Mouse (Mus musculus) MEL (cell line): ENCODE results near the gene Unc119b. TPM values are rescaled to one million over a fixed set of nuclear protein-coding genes. Genes with fewer than 3 reads are reported as not detected.
"Not testable (repeated sequence)": the region's sequence is repeated elsewhere in the genome, so short reads cannot be mapped to it uniquely, and the experiment has no call there.

Source experiments
- DNase-seq: peaks from one replicate; pipeline ENCODE4 v3.0.0; 2011; ENCODE audit warnings: low read depth, low spot score
- H3K27ac ChIP-seq: 2 replicates; pipeline ENCODE4 v1.5.1; 2012; ENCODE audit warnings: low read depth, mild to moderate bottlenecking, control low read depth, low read length, moderate library complexity; ENCODE audit not compliant: control insufficient read depth
- H3K27me3 ChIP-seq, 2 experiments: fragments of 150-350 bp in 1 of 2; sonication (generic) in 1 of 2; 2 replicates each; pipeline ENCODE4 v1.6.1; 2012; ENCODE audit warnings: low read length in 2 of 2, mild to moderate bottlenecking in 2 of 2, improper control_type of control experiment in 1 of 2, moderate library complexity in 1 of 2; ENCODE audit not compliant: insufficient read depth in 2 of 2, control insufficient read depth in 1 of 2
- H3K36me3 ChIP-seq, 2 experiments: 2 replicates each; pipeline ENCODE4 v1.6.1; 2012 to 2014; ENCODE audit warnings: low read length in 2 of 2, improper control_type of control experiment in 1 of 2, inconsistent platforms in 1 of 2, mild to moderate bottlenecking in 1 of 2; ENCODE audit not compliant: insufficient read depth in 2 of 2, control insufficient read depth in 1 of 2
- H3K4me1 ChIP-seq, 2 experiments: fragments of 150-350 bp in 1 of 2; sonication (generic) in 1 of 2; 2 replicates each; pipeline ENCODE4 v1.6.1; 2012; ENCODE audit warnings: low read length in 2 of 2, improper control_type of control experiment in 1 of 2, mild to moderate bottlenecking in 1 of 2; ENCODE audit not compliant: insufficient read depth in 2 of 2, control insufficient read depth in 1 of 2
- H3K4me3 ChIP-seq, 2 experiments: fragments of 150-350 bp in 1 of 2; sonication (generic) in 1 of 2; 2 replicates each; pipeline ENCODE4 v1.5.1; 2012; ENCODE audit warnings: low read depth in 2 of 2, low read length in 2 of 2, mild to moderate bottlenecking in 2 of 2, moderate library complexity in 2 of 2, control low read depth in 1 of 2, improper control_type of control experiment in 1 of 2; ENCODE audit not compliant: control insufficient read depth in 1 of 2, insufficient read depth in 1 of 2
- H3K79me2 ChIP-seq: 2 replicates; pipeline ENCODE4 v1.6.1; 2012; ENCODE audit warnings: mild to moderate bottlenecking, low read length, moderate library complexity; ENCODE audit not compliant: control insufficient read depth, poor library complexity, insufficient read depth
- H3K9ac ChIP-seq: 2 replicates; pipeline ENCODE4 v1.6.1; 2012; ENCODE audit warnings: low read depth, mild to moderate bottlenecking, control low read depth, low read length, moderate library complexity; ENCODE audit not compliant: control insufficient read depth, poor library complexity, severe bottlenecking
- H3K9me3 ChIP-seq: fragments of 150-350 bp; sonication (generic); replicated peaks from 2 replicates; pipeline ENCODE4 v1.6.1; 2012; ENCODE audit warnings: mild to moderate bottlenecking, low read length, improper control_type of control experiment, moderate library complexity; ENCODE audit not compliant: insufficient read depth
- CTCF ChIP-seq, 3 experiments: IDR thresholded peaks in 2 of 3; conservative IDR thresholded peaks in 1 of 3; 2 replicates each; pipeline ENCODE4 v1.5.1; 2011 to 2012; ENCODE audit warnings: low read length in 3 of 3, low read depth in 2 of 3, mild to moderate bottlenecking in 2 of 3, improper control_type of control experiment in 1 of 3, inconsistent platforms in 1 of 3, mixed read lengths in 1 of 3, moderate library complexity in 1 of 3; ENCODE audit not compliant: control insufficient read depth in 1 of 3, insufficient read depth in 1 of 3, poor library complexity in 1 of 3, severe bottlenecking in 1 of 3
- E2F4 ChIP-seq: IDR thresholded peaks from 2 replicates; pipeline ENCODE4 v1.6.1; 2011; ENCODE audit warnings: low read depth, low read length, improper control_type of control experiment, borderline replicate concordance
- ELF1 ChIP-seq: IDR thresholded peaks from 2 replicates; pipeline ENCODE4 v1.6.1; 2014; ENCODE audit warnings: low read depth, mild to moderate bottlenecking, inconsistent platforms, low read length, improper control_type of control experiment, moderate library complexity
- KAT2A ChIP-seq: conservative IDR thresholded peaks from 2 replicates; pipeline ENCODE4 v1.6.1; 2012; ENCODE audit warnings: low read depth, low read length, improper control_type of control experiment, inconsistent platforms
- MAX ChIP-seq: IDR thresholded peaks from 2 replicates; pipeline ENCODE4 v1.6.1; 2011; ENCODE audit warnings: low read length, improper control_type of control experiment
- MAZ ChIP-seq: IDR thresholded peaks from 2 replicates; pipeline ENCODE4 v1.6.1; 2012; ENCODE audit warnings: low read depth, mild to moderate bottlenecking, inconsistent platforms, low read length, improper control_type of control experiment
- MEF2A ChIP-seq: IDR thresholded peaks from 2 replicates; pipeline ENCODE4 v1.6.1; 2014; ENCODE audit warnings: low read depth, mild to moderate bottlenecking, inconsistent platforms, low read length, improper control_type of control experiment; ENCODE audit not compliant: poor library complexity, insufficient replicate concordance, severe bottlenecking; ENCODE audit errors: extremely low read depth
- MYB ChIP-seq: IDR thresholded peaks from 2 replicates; pipeline ENCODE4 v1.6.1; 2011; ENCODE audit warnings: mild to moderate bottlenecking, low read depth, low read length, improper control_type of control experiment
- NRF1 ChIP-seq: IDR thresholded peaks from 2 replicates; pipeline ENCODE4 v1.6.1; 2014; ENCODE audit warnings: low read depth, mild to moderate bottlenecking, inconsistent platforms, low read length, improper control_type of control experiment, moderate library complexity; ENCODE audit not compliant: poor library complexity, insufficient read depth, severe bottlenecking
- POLR2AphosphoS2 ChIP-seq: IDR thresholded peaks from 2 replicates; pipeline ENCODE4 v1.6.1; 2011; ENCODE audit warnings: low read length, improper control_type of control experiment
- RAD21 ChIP-seq: IDR thresholded peaks from 2 replicates; pipeline ENCODE4 v1.6.1; 2011; ENCODE audit warnings: mild to moderate bottlenecking, low read depth, low read length, improper control_type of control experiment
- SIN3A ChIP-seq: IDR thresholded peaks from 2 replicates; pipeline ENCODE4 v1.6.1; 2012; ENCODE audit warnings: low read length, improper control_type of control experiment, inconsistent platforms
- SMC3 ChIP-seq: IDR thresholded peaks from 2 replicates; pipeline ENCODE4 v1.6.1; 2011; ENCODE audit warnings: low read depth, low read length, improper control_type of control experiment
- TBP ChIP-seq: IDR thresholded peaks from 2 replicates; pipeline ENCODE4 v1.8.0; 2011; ENCODE audit warnings: low read depth, low read length, improper control_type of control experiment
- UBTF ChIP-seq: IDR thresholded peaks from 2 replicates; pipeline ENCODE4 v1.6.1; 2012; ENCODE audit warnings: low read depth, mild to moderate bottlenecking, inconsistent platforms, low read length, improper control_type of control experiment, moderate library complexity, borderline replicate concordance; ENCODE audit not compliant: insufficient read depth
- ZC3H11A ChIP-seq: IDR thresholded peaks from 2 replicates; pipeline ENCODE4 v1.6.1; 2012; ENCODE audit warnings: low read depth, mild to moderate bottlenecking, inconsistent platforms, low read length, improper control_type of control experiment
- ZKSCAN1 ChIP-seq: IDR thresholded peaks from 2 replicates; pipeline ENCODE4 v1.6.1; 2012; ENCODE audit warnings: low read depth, mild to moderate bottlenecking, inconsistent platforms, low read length, improper control_type of control experiment, moderate library complexity
- ZNF384 ChIP-seq: IDR thresholded peaks from 2 replicates; pipeline ENCODE4 v1.6.1; 2012; ENCODE audit warnings: low read depth, mild to moderate bottlenecking, inconsistent platforms, low read length, improper control_type of control experiment
- polyA plus RNA-seq, 2 experiments: library from polyadenylated mRNA; stranded (reverse) in 1 of 2; unstranded in 1 of 2; fragments of >175 nt in 1 of 2; fragments of >200 nt in 1 of 2; gene quantifications; 2 replicates each; pipeline versions ENCODE4 v1.2.1 to v1.2.4; 2012; ENCODE audit warnings: low replicate concordance in 2 of 2, low read depth in 1 of 2; ENCODE audit not compliant: insufficient read length in 2 of 2, insufficient read depth in 1 of 2, missing spikeins in 1 of 2
- total RNA-seq: library from RNA; depleted of rRNA; stranded (reverse); fragments of 300-350 nt; gene quantifications from 2 replicates; pipeline ENCODE4 v1.2.3, GENCODE M21; 2012

Gene Unc119b
- total and polyA plus RNA-seq, 3 experiments: 18.6 to 25.7 TPM; not detected in 1

DNA sequence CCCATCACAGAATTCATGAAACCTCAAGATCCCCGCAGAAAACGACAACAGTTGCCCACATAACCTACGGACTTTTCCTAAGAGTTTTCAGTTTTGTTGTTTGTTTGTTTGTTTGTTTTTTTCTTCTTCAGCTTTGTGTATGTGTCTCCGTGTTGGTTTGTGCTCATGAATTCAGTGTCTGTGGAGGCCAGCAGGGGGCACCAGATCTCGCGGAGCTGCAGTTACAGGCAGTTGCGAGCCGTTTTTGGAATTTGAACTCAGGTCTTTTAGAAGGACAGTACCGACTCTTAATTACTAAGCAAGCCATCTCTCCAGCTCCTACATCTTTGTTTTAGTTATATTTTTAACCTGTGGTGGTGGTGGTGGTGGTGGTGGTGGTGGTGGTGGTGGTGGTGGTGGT lies 30.6 kb upstream of the Unc119b start:
- H3K4me1 ChIP-seq: peaks cover 0 to 13% of the 10 kb centered on the region in 2 experiments; a peak in 2 of 4 replicates
- H3K27ac ChIP-seq: no peak overlapping the region
- H3K36me3 ChIP-seq: peaks cover 0 to 7% of the 10 kb centered on the region in 2 experiments; a peak in 2 of 4 replicates
- H3K4me3 ChIP-seq: no peak overlapping the region
- no peaks in the 10 kb centered on the region for H3K27me3 ChIP-seq
- DNase-seq: peak; percentile 71
- no peaks in the 10 kb centered on the region for H3K9me3 ChIP-seq
- TF ChIP-seq POLR2AphosphoS2 (no peak), MEF2A (no peak), MAZ (0 out of 2 replicates have a peak, but pooled peaks have one; percentile 26), SMC3 (peak; percentile 75), SIN3A (0 out of 2 replicates have a peak, but pooled peaks have one; percentile 31), CTCF (IDR thresholded peaks at IDR 0.05 in 2 of 3, conservative IDR thresholded peaks at IDR 0.05 in 1 of 3; ENCODE audit: control insufficient read depth in 1 of 3, insufficient read depth in 1 of 3, low read depth in 2 of 3, low read length in 3 of 3, poor library complexity in 1 of 3, severe bottlenecking in 1 of 3) (peak; percentile 67 to 90 (median 83)), MYB (0 out of 2 replicates have a peak, but pooled peaks have one; percentile 16), RAD21 (peak; percentile 50), KAT2A (no peak), MAX (no peak), ZNF384 (0 out of 2 replicates have a peak, but pooled peaks have one; percentile 10), ZC3H11A (peak; percentile 32), ZKSCAN1 (no peak)
- H3K79me2 ChIP-seq: no peaks in the 10 kb centered on the region; the same call in 1 of the 2 replicates
- no peak overlapping the region for H3K9ac ChIP-seq

- not testable (repeated sequence) for H3K27ac ChIP-seq, H3K4me3 ChIP-seq
- H3K4me1 ChIP-seq: peaks cover 0 to 21% of the 10 kb centered on the region in 2 experiments; a peak in 2 of 4 replicates
- 0 out of 2 replicates have a peak, but pooled peaks have one; percentile 19 for TF ChIP-seq TBP
- TF ChIP-seq, all 39 proteins: peak for 1; not testable (repeated sequence) for 38
- not testable (repeated sequence) for H3K9me3 ChIP-seq, H3K9ac ChIP-seq, H3K79me2 ChIP-seq, DNase-seq, H3K27me3 ChIP-seq
- H3K36me3 ChIP-seq: peaks cover 0 to 16% of the 10 kb centered on the region in 2 experiments; a peak in 2 of 4 replicates
Measured at GRCm38 (mm10) chr5:115164446-115164845, 29.7 kb upstream of the Unc119b start.

DNA sequence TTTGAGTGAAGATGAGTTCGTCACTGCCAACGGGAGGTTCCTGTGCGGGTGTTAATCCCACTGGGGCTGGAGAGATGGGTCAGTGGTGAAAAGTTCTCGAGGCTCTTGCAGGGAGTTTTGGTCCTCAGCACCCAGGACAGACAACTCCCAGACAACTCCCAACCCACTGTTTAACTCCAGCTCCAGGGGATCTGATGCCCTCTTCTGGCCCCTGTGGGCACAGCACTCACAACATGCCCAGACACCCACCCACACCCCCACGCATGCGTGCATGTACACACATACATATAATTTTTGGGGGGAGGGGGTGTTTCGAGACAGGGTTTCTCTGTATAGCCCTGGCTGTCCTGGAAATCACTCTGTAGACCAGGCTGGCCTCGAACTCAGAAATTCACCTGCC lies 28.8 kb upstream of the Unc119b start:
- Histone ChIP-seq H3K27me3 (no peaks in the 10 kb centered on the region), H3K9ac (no peak overlapping the region), H3K4me1 (peaks cover 0 to 21% of the 10 kb centered on the region in 2 experiments; a peak in 2 of 4 replicates), H3K27ac (no peak overlapping the region), H3K9me3 (no peaks in the 10 kb centered on the region), H3K36me3 (peaks cover 0 to 17% of the 10 kb centered on the region in 2 experiments; a peak in 2 of 4 replicates), H3K4me3 (no peak overlapping the region), H3K79me2 (peaks cover 7% of the 10 kb centered on the region)
- peak; percentile 66 to 82 (median 68) for TF ChIP-seq CTCF (IDR thresholded peaks at IDR 0.05 in 2 of 3, conservative IDR thresholded peaks at IDR 0.05 in 1 of 3; ENCODE audit: control insufficient read depth in 1 of 3, insufficient read depth in 1 of 3, low read depth in 2 of 3, low read length in 3 of 3, poor library complexity in 1 of 3, severe bottlenecking in 1 of 3)
- TF ChIP-seq ELF1: no peak
- TF ChIP-seq MAZ: peak; percentile 38; the same call in 1 of the 2 replicates
- no peak for TF ChIP-seq E2F4
- peak; percentile 48; the same call in 1 of the 2 replicates for TF ChIP-seq ZC3H11A
- TF ChIP-seq UBTF: no peak
- peak; percentile 73 for TF ChIP-seq NRF1
- peak; percentile 70 for TF ChIP-seq SMC3
- TF ChIP-seq RAD21: peak; percentile 52
- peak; percentile 71 for DNase-seq
